Mouse (Mus musculus) T-helper 17 cell (primary cell): ENCODE measurements at regions not wholly inside any gene's neighbourhood (a gene's known extent, or its start where the extent isn't known, plus 50 kb on each side); places are given as distances from the start of the nearest gene placed in this dataset.
"Not testable (repeated sequence)": the region's sequence is repeated elsewhere in the genome, so short reads cannot be mapped to it uniquely, and the experiment has no call there.

ENCODE experiments used
- in situ Hi-C, 2 experiments: fragments of 300-600 bp; cut with MboI, MseI; formaldehyde crosslinking; loops; 1 replicate in 1 of 2; 2 replicates in 1 of 2; pipeline ENCODE4 v1.15.1; 2025; ENCODE audit warnings: high pct_unique_total_duplicates in 2 of 2

DNA sequence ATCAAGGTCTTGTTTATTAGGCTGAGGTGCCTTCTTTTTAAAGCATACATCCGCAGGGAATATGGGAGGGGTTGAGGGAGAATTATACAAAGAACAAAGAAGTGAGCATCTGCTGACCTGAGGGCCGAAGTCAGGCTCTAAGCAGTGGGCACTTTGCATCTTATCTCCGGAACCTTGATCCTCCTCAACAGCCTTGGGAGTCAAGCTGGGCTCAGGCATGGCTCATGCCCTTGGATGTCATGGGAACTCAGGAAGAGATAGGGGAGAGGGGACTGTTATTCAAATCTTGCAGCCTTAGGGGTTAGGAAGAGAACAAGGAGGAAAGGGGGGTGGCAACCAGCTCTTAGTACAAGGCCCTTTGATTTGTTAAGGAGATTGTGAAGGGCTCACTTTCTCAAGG is 248.5 kb downstream of the Gm19965 start:
- in situ Hi-C loops = not testable (repeated sequence)

DNA sequence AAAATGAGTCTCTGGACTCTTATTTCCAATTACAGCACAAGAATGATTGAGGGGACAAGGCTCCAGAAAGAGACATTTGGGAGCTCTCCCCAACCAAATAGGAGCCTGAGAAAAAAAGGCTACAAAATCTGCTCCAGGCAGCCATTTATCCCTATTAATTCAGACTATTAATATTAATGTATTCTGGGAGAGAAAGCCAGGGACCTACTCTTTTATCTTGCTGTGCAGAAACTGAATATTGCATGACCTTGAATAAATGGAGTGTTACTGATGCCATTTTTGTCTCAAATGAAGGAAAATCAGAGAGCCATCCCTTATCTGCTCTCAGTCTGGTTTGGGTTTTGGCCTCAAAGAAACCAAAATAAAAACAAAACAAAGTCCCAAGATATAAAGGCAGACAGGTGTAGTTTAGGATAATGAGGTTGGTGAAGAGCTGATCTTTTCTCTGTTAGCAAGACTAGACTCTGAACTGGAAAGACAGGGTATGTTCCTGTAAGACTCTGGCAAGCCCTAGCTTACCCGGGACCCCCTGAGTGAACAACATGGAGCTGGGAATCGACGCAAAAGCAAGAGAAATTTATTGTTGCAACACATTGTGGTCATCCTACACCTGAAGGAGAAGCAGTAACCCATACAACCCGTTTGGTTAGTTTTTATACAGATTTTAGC is 264.5 kb downstream of the Gm19965 start:
- in situ Hi-C loops = loop anchor here in 1 of 2 experiments (10.0 kb wide), 1 partner anchor 1092 kb away; no protein-coding TSS in a partner anchor

DNA sequence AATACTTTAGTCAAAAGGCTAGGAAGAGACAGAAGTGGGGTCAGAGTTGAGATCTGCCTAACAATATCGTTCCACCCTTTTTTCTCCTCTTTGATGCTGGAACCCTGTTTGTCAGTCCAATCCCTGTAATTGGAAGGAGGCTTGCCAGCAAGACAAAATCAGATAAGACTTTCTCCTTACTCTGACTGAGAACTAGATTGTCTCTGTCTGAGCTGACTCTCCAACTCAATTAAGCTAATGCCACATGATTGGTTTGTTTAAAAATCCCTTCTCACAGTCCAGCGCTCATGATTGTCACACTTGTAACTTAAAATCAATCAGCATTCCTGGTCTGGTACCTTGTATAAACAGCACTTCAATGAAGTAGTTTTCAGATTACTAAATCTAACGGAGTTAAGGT is 284.4 kb downstream of the Gm19965 start:
- in situ Hi-C loops = no loop called here

DNA sequence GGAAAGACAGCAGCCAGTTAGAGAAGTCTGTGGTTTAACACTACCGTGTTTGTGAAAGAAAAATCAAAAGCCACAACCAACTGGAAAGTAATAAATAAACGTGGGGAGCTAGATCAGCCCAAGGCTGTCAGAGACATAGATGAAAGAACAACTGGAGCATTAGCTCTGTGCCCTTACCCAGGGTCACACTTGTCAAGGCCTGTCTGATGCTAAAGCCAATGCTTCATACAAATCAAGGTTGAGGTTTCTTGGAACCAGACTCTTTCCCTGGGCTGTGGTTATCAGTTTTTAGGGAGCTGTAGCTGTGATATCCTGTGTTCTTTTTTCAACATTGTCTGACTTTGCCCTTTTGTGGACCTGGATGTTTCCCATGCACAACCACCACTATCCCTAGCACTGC is 308.7 kb downstream of the Gm19965 start:
- in situ Hi-C loops = loop anchor here in 1 of 2 experiments (25.0 kb wide), 1 partner anchor 1401 kb away; no protein-coding TSS in a partner anchor

DNA sequence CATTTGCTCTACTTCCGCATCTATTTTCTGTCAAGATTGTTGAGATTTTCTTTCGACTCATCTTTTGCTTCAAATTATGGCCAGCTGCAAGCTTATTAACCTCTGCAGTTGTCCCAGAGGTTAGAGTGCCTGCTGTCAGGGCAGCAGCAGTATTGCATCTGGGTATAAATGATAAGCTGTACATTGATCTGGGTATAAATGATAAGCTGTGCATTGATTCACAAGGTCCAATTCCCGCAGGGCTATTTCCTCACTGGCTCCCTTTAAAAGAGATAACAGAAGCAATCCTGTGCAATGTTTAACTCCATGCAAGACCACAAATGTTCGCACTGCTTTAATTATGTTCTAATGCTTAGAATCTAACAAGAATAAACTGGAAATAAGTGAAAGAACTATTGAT is 311.1 kb downstream of the Gm19965 start:
- in situ Hi-C loops = loop anchor here in 1 of 2 experiments (25.0 kb wide), 1 partner anchor 1398 kb away; no protein-coding TSS in a partner anchor

DNA sequence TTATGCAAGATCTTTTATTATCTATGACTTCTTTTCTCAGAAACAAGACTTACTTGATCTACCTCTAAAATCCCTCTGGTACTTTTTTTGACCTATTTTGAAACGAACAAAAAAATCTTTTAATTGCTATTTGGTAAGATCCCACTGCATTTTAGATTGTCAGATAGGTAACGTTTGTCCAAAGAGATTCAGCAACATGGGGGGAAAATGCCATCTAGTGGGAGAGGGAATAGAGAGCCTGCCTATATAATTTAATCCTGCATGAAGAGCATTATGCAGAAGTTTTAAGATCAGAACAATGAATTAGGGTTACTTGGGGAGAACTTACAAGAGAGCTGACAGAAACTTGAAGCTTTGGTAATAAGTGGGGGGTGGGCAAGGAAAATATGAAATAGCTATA is 320.2 kb downstream of the Gm19965 start:
- in situ Hi-C loops = loop anchor here in 1 of 2 experiments (10.0 to 25.0 kb wide), 2 partner anchors 822 to 1389 kb away; no protein-coding TSS in a partner anchor
